Mouse (Mus musculus): ENCODE measurements around the gene Syce3.

Gene Syce3

DNA sequence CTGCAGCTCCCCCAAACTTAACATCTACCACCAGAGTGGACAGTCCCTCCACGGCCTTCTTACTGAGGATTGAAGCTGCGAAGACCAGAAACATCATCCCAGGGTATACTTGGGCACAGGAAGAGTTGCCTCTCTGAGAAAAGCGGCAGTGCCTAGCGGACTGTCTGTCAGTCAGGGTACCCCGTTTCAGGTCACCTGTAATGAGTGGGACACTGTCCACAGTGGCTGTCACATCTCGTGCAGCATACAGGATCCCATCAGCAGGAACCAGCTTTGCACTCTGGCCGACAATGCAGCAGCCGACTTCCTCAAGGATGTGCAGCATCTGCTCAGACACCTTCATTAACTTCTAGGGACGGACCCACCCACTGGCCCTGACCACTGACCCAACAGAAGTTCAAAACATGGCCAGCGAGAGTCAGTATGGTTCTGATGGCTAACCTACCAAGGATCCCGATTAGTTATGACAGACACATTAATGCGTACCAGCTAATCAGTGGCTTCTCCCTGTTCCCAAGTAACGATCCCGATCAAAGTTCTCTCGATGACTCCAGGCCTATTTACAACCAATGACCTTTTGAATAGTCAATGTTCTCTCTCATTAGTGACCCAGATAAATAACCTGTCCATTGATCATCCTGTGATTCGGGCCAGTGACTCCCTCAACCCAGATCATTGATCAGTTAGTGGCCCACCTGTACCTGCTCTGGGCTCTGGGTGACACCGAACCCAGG lies 35.3 kb downstream of the Syce3 start:
- in situ Hi-C loops (cut with MboI; ENCODE audit: unreplicated experiment in 2 of 2), result loop anchor here (5.0 to 10.0 kb wide), 8 partner anchors 52 to 550 kb away; partner anchors contain the start of genes C730034F03Rik (in 1 of the 2), Chkb (in 1 of the 2), Cpt1b (in 1 of the 2) and Gm44502 (in 1 of the 2)

DNA sequence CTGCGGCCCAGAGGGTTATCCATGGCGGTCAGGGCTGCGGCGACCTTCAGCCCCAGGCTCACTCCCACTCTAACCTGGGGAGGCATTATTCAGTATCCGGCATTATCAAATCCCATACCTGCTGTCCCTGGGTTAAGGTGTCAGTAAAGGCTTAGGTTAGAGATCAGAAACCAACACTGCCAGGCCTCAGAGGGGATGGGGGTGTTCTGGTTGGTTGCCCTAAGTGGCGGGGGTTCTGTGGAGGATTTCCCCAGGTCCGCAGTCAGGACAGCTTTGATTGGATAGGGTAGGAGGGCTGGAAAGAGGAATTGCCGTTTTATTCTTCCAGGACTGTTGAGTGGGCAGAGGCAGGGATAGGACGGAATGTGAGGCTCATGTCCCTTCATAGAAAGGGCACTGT lies 36.0 kb downstream of the Syce3 start:
- in situ Hi-C loops (cut with MboI; ENCODE audit: unreplicated experiment in 2 of 2), result loop anchor here (5.0 to 10.0 kb wide), 7 partner anchors 53 to 550 kb away; partner anchors contain the start of genes C730034F03Rik (in 1 of the 2), Chkb (in 1 of the 2), Cpt1b (in 1 of the 2) and Gm44502 (in 1 of the 2)

DNA sequence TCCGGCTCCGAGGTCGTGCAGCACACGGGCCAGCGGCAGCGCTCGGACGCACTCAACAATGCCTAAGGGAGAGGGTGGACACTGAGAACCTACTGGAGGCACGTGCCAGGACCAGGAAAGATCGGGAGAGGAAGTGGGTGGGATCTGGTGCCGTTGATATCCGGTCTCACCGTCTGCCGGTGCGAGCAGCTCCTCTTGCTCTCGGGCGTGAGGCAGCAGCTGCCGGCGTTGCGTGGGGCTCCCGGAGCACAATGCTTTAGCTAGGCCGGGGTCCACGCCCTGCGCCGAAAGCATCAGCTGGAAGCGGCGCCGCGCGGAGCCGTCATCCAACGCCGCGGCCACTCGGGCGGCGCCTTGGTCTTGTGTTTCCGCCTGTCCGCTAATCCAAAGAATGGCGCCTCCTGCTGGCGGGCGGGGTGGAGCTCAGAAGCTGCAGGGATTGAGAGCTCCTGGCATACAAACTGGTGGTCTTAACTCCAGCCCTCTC lies 36.5 kb downstream of the Syce3 start, which contains the start of gene Sco2:
Gene Sco2, minus strand, starts transcription at position 85 of the 487 bp plus-strand sequence.
- in situ Hi-C loops (cut with MboI; ENCODE audit: unreplicated experiment in 2 of 2), result loop anchor here (5.0 to 10.0 kb wide), 7 partner anchors 53 to 549 kb away; partner anchors contain the start of genes C730034F03Rik (in 1 of the 2), Chkb (in 1 of the 2), Cpt1b (in 1 of the 2) and Gm44502 (in 1 of the 2)

DNA sequence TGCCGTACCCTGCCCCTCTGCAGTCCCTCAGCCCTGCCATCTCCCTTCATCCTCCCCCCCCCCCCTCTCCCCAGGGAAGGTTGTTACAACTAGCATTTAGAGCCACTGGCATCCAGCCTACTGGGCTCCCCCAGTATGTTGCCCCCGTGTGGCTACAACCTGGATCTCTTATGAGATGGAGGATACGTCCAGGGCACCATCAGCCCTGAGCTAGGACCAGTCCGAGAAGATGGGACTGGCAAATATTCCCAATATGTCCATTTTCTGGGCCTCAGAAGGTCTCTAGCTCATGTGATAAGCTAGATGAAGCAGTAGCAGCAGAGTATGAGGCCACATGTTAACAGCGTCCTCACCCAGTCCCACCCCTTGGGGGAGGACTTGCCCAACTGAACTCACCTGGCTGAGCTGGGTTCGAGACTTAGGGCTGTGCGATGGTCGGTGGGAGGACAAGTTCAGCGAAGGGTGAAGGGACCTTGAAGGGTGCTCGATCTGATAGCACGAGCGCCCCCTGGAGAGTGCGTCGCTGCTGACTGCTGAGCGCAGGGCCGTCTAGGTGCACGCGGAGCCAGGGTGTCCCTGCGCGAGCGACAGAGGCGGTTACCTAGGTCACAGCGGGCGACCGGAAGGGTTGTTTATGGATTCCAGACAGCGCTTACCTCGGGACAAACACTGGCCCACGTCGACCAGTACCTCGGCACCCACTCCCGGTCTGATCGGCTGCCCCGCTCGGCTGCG lies 37.1 kb downstream of the Syce3 start:
- in situ Hi-C loops (cut with MboI; ENCODE audit: unreplicated experiment in 2 of 2), result loop anchor here (5.0 to 10.0 kb wide), 7 partner anchors 54 to 548 kb away; partner anchors contain the start of genes C730034F03Rik (in 1 of the 2), Chkb (in 1 of the 2), Cpt1b (in 1 of the 2) and Gm44502 (in 1 of the 2)

DNA sequence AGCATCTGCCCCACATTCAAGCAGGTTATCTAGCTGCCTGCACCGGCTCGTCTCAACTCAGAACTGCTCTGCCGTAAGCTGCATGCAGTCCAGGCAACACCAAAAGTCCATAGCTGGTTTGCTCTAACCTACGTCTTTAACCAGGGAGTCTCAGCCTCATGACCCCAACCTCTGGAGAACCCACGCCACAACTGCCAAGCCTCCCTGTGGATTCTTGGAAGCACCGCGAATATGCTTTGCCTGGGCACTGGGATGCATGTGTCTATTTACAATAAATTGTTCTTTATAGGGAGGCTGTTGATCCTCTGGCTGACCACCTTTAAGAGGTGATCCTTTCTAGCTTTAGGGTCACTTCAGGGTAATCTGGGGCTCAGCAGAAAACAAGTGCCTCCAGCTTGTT lies 37.8 kb downstream of the Syce3 start:
- in situ Hi-C loops (cut with MboI; ENCODE audit: unreplicated experiment in 2 of 2), result loop anchor here (5.0 to 10.0 kb wide), 7 partner anchors 55 to 548 kb away; partner anchors contain the start of genes C730034F03Rik (in 1 of the 2), Chkb (in 1 of the 2), Cpt1b (in 1 of the 2) and Gm44502 (in 1 of the 2)

DNA sequence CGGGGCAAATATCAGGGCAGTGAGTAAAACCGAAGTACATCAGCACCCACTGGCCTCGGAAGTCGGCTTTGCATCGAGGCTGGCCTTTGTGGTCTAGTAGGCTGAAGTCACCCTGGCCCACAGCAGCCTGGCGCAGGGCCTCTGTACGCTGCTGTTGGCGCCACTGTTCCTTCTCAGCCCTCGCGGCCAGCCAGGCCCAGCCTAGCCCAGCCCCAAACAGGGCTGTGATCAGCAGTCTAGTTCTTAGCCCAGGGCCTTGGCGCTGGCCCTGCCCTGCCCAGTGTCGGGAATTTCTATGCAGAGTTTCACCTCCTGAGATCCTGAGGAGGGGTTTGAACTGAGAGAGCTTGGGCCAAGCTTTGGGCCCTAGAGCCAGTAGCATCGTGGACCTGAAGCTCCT lies 38.2 kb downstream of the Syce3 start:
- in situ Hi-C loops (cut with MboI; ENCODE audit: unreplicated experiment in 2 of 2), result loop anchor here (5.0 to 10.0 kb wide), 7 partner anchors 55 to 547 kb away; partner anchors contain the start of genes C730034F03Rik (in 1 of the 2), Chkb (in 1 of the 2), Cpt1b (in 1 of the 2) and Gm44502 (in 1 of the 2)

DNA sequence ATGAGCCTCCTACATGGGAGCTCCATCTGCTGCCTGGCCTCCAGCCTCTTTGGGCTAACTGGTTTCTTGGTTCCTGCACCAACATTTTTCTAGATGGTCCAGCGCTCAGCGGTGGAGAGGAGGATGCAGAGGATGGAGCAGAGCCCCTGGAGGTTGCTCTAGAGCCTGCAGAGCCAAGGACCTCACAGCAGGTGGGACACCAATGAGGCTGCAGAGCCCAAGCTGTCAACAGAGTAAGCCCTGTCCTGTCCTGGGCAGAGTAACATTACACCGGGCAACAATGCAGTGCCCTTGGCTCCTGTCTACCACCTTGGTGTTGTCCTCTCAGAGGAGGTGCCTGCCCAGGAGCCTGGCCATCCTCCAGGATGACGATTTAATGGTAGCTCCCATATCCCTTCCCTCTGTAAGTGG lies 45.2 kb downstream of the Syce3 start:
- in situ Hi-C loops (cut with MboI; ENCODE audit: unreplicated experiment in 2 of 2), result no loop called here

DNA sequence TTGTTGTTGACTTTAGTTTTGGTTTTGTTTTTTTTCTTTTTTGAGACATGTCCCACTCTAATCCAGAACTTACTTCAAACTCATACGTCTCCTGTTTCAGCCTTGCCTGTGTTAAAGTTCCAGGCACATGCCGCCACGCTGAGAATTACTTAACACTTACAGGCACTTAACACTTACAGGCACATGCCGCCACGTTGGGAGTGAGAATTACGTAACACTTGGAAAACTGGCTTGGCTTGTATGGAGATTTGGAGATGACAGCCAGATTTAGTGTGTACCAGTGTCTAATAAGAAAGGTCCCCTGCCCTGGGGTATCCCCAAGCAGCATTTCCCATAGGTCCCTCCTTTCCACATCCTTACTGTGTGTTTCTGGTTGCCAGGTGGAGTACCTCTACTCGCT lies 47.3 kb downstream of the Syce3 start:
- in situ Hi-C loops (cut with MboI; ENCODE audit: unreplicated experiment in 2 of 2), result no loop called here

DNA sequence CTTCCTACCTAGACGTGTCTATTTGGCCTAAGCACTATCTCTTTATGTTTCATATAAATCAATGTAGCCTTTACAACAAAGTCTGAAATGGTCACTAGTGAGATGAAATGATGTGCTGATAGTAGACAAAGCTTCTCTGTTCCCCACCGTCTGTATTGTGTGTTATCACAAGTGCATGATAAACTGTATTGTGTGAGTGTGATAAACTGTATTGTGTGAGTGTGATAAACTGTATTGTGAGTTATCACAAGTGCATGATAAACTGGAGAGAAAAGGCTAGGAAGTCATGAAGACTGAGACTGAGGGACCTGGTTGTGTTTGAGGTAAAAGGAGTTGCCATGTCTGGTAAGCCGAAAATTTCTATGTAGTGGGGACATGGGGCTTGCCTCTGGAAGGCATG lies 51.5 kb downstream of the Syce3 start:
- in situ Hi-C loops (cut with MboI; ENCODE audit: unreplicated experiment in 2 of 2), result loop anchor here in 1 of 2 experiments (10.0 kb wide), 1 partner anchor 144 kb away; the partner anchor contains the start of gene Ppp6r2

DNA sequence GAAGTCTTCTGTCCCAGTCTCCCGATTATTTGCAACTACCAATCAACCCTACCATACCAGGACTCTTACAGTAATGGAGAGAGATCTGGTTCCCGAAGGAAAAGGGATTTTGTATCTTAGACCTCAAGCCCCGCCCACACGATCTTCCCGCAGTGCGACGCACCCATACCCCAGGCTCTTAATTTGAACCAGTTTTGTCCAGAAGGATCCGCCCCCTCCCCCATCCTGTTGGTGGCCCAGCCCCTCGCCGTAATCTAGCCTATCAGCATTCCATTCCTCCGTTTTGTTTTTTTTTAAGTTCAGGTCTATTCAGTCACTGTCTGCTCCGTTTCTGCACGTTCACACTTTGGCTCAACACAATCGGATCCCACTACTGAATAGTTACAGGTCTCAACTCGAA lies 53.9 kb downstream of the Syce3 start:
- in situ Hi-C loops (cut with MboI; ENCODE audit: unreplicated experiment in 2 of 2), result loop anchor here in 1 of 2 experiments (10.0 kb wide), 1 partner anchor 142 kb away; the partner anchor contains the start of gene Ppp6r2

DNA sequence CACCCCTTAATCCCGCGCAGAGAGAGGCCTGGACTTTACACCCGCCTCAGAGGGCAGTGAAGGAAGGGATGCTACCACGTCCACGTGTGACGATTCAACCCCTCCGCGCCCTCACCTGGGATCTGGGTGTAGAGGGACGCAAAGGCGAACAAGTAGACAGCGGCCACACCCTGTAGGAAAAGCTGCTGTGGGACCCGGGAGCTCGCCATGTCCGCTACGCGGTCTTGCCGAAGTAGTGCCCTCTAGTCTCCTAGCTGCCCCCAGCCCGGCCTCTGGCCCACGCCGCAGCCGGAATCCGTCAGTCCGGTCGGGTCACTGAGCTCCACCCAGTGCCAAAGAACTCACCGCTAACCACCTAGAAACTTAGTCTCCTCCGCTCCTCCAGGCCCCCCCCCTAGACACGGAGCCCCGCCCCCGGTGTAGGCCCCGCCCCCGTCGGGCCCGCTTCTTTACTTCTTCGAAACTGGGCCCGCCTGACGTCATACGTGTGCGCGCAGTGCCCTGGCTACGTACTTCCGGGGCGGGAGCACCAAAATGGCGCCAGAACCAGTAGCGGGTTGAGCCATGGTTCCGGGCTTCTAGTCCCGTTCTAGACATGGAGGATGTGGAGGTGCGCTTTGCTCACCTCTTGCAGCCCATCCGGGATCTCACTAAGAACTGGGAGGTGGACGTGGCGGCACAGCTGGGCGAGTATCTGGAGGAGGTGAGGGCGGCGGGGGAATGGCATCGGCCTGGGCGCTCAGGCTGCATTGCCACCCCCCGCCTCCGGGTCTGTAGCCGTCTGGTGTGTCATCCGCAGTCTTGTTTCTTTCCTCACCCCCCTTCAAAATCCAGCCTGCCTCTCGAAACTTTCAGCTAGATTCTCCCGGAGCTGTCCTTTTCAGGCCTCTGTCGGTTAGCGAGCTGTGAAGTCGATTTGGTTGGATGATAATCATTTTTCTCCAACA lies 54.8 kb downstream of the Syce3 start, which contains the start of the genes Lmf2 and Ncaph2:
Gene Lmf2, minus strand, starts transcription at position 419 of the 947 bp plus-strand sequence.
Gene Ncaph2, plus strand, starts transcription at position 479 of the 947 bp plus-strand sequence.
- in situ Hi-C loops (cut with MboI; ENCODE audit: unreplicated experiment in 2 of 2), result loop anchor here in 1 of 2 experiments (10.0 kb wide), 1 partner anchor 141 kb away; the partner anchor contains the start of gene Ppp6r2

DNA sequence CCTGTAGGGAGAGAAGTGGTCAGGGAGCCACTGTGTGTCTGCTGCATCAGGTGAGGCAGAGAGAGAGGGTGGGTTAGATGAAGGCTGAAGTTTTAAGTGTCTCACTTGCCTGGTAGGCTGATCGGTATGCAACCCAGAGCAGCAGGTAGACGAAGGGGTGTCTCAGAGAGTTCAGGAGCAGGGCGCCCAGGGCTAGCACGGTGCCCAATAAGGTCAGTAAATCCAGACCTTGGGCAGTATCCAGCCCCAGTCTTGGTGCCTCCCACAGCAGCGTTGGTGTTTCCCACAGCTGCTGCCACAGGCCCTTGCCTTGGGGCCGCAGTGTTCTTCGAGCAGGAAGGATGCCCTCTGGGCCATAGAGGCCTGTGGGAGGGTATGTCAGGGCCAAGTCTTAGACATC lies 55.8 kb downstream of the Syce3 start:
- in situ Hi-C loops (cut with MboI; ENCODE audit: unreplicated experiment in 2 of 2), result loop anchor here in 1 of 2 experiments (10.0 kb wide), 1 partner anchor 140 kb away; the partner anchor contains the start of gene Ppp6r2

DNA sequence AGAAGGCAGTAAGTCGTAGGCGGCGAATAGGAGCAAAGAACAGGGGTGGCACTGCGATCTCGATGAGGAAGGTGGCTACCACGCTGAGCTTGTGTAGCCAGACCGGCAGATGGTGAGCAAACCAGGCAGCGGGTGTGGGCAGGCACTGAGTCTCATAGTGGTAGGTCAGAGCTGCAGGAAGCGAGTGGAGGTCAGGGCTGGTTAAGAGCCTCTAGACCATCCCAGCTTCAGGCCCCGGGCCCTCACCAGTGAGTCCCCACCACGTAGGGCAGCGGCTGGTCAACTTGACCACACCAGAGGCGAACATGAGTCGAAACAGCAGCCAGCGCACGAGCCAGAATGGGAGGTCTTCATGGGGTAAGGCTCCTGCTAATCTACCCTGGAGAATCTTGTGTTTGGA lies 56.5 kb downstream of the Syce3 start:
- in situ Hi-C loops (cut with MboI; ENCODE audit: unreplicated experiment in 2 of 2), result loop anchor here in 1 of 2 experiments (10.0 kb wide), 1 partner anchor 139 kb away; the partner anchor contains the start of gene Ppp6r2

DNA sequence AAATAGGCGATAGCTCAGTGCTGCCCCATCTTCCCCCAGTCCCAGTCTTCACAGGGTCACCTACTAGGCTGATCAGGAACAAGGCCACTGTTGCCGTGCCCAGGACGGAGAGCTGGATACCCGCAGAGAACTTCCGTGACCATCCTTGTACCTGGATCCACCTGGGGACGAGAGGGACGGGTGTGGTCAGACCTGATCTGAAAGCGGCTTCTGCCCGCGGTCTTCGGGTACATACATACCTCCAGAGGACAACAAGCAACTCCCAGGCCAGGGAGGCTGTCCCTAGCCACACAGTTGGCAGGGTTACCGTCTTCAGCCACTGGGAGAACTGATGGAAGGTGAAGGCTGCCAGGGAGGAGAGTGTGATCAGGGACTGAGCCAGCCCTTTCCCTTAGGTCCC lies 57.5 kb downstream of the Syce3 start:
- in situ Hi-C loops (cut with MboI; ENCODE audit: unreplicated experiment in 2 of 2), result loop anchor here in 1 of 2 experiments (10.0 kb wide), 1 partner anchor 138 kb away; the partner anchor contains the start of gene Ppp6r2

DNA sequence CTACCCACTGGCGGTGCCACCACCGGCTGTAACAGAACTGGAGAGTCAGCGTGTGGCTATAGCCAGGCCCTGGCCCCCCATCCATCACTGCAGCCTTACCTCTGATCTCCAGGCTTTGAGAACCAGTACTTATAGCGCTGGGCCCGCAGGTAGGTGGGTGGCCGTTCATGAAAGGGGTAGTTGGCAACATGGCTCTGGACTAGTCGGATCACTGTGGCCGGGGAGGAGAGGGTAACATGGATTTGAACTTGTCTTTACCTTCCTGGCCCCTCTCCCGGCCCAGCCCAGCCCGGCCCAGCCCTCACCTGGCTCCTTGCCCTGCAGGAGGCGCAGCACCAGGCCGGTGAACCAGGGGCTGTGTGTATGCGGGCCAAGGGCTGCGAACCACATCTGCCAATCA lies 58.2 kb downstream of the Syce3 start:
- in situ Hi-C loops (cut with MboI; ENCODE audit: unreplicated experiment in 2 of 2), result loop anchor here in 1 of 2 experiments (10.0 kb wide), 1 partner anchor 137 kb away; the partner anchor contains the start of gene Ppp6r2

DNA sequence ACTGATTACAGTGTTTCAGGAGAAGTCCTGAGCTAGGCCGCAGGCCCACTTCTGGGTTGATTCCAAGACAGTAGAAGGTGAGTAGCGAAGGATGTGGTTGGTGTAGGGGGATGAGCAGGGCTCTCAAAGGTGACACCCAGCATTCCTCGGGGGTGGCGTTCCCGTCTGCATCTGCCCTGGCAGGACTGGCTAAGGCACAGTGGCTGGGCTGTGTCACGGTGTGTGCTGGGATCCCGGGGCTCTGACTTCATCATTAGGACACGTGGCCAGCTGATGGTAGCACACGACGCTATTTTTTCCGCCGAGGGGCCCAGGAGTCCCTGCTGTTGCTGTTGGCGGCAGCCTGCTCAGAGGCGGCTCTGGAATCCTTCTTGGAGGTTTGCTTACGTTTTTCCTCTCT lies 59.0 kb downstream of the Syce3 start:
- in situ Hi-C loops (cut with MboI; ENCODE audit: unreplicated experiment in 2 of 2), result loop anchor here in 1 of 2 experiments (10.0 kb wide), 1 partner anchor 137 kb away; the partner anchor contains the start of gene Ppp6r2

DNA sequence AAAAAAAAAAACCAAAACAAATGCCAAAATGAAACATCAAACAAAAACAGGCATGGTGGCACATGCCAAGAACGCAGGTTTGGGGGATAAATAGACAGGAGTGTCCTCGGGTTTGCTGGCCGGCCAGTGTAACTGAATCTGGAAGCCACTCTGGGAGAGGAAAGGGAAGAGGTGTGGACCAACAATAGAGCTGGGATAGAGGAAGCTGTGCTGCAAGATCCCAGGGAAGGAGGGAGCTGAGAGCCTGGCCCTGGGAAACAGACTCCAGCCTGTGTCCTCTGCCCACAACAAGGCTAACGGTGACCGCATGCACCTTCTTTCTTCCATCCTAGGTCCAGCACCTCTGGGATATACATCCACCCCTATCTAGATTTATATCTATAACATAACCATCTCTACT lies 59.9 kb downstream of the Syce3 start:
- in situ Hi-C loops (cut with MboI; ENCODE audit: unreplicated experiment in 2 of 2), result loop anchor here in 1 of 2 experiments (10.0 kb wide), 1 partner anchor 136 kb away; the partner anchor contains the start of gene Ppp6r2

DNA sequence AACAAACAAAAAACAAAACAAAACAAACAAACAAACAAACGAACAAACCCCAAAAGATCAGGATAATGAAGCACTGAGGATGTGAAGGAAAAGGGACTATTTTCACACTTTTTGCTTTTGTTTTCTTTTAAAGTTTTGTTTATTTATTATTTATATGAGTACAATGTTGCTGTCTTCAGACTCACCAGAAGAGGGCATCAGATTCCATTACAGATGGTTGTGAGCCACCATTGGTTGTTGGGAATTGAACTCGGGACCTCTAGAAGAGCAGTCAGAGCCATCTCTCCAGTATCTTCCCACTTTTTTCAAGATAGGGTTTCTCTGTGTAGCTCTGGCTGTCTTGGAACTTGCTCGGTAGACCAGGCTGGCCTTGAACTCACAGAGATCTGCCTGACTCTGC lies 67.0 kb downstream of the Syce3 start:
- in situ Hi-C loops (cut with MboI; ENCODE audit: unreplicated experiment in 2 of 2), result loop anchor here in 1 of 2 experiments (5.0 kb wide), 1 partner anchor 36 kb away; no protein-coding TSS in a partner anchor

All from v-Abl transformed pro-B cells (cell line).